Mouse (Mus musculus) hindbrain, embryonic 12.5 days (tissue): Measurements from ENCODE around the gene Rbm15. TPM values are rescaled to one million over a fixed set of nuclear protein-coding genes. Genes with fewer than 3 reads are reported as not detected.

ENCODE experiments used
- ATAC-seq: fragments of 200-750 bp; cut with Nextera tagmentation; 2 replicates; pipeline ENCODE4 v1.8.0; 2017; ENCODE audit warnings: moderate TSS enrichment; ENCODE audit not compliant: low FRiP score
- H3K27ac ChIP-seq: fragments of 300-500 bp; sonication (generic); 2 replicates; pipeline ENCODE4 v1.5.1; 2016; ENCODE audit warnings: mild to moderate bottlenecking
- H3K27me3 ChIP-seq: fragments of 300-500 bp; sonication (generic); 2 replicates; pipeline ENCODE4 v1.6.1; 2016; ENCODE audit warnings: mild to moderate bottlenecking
- H3K36me3 ChIP-seq: fragments of 300-500 bp; sonication (generic); 2 replicates; pipeline ENCODE4 v1.6.1; 2016; ENCODE audit warnings: mild to moderate bottlenecking
- H3K4me1 ChIP-seq: fragments of 300-500 bp; sonication (generic); 2 replicates; pipeline ENCODE4 v1.6.1; 2016
- H3K4me2 ChIP-seq: fragments of 300-500 bp; sonication (generic); replicated peaks from 2 replicates; pipeline ENCODE4 v1.6.1; 2016; ENCODE audit warnings: mild to moderate bottlenecking
- H3K4me3 ChIP-seq: fragments of 300-500 bp; sonication (generic); 2 replicates; pipeline ENCODE4 v1.5.1; 2016; ENCODE audit warnings: mild to moderate bottlenecking
- H3K9ac ChIP-seq: fragments of 300-500 bp; sonication (generic); 2 replicates; pipeline ENCODE4 v1.6.1; 2016; ENCODE audit warnings: mild to moderate bottlenecking, moderate library complexity
- H3K9me3 ChIP-seq: fragments of 300-500 bp; sonication (generic); replicated peaks from 2 replicates; pipeline ENCODE4 v1.6.1; 2016; ENCODE audit warnings: mild to moderate bottlenecking
- WGBS: fragments of 180-500 bp; shearing (Covaris S2); methylation state at CpG from one replicate; pipeline ENCODE4 v1.1.7; 2016; 5-methylcytosine and 5-hydroxymethylcytosine counted together
- polyA plus RNA-seq: library from polyadenylated mRNA; unstranded; fragments of >200 nt; fragmentation: Nextera tagmentation; extraction: Ambion mirVana; gene quantifications from 2 replicates; pipeline ENCODE4 v1.2.1, GENCODE M21; 2016

The Rbm15 gene
- polyA plus RNA-seq, 1 experiment from 2014 or later, result 14.2 TPM

DNA sequence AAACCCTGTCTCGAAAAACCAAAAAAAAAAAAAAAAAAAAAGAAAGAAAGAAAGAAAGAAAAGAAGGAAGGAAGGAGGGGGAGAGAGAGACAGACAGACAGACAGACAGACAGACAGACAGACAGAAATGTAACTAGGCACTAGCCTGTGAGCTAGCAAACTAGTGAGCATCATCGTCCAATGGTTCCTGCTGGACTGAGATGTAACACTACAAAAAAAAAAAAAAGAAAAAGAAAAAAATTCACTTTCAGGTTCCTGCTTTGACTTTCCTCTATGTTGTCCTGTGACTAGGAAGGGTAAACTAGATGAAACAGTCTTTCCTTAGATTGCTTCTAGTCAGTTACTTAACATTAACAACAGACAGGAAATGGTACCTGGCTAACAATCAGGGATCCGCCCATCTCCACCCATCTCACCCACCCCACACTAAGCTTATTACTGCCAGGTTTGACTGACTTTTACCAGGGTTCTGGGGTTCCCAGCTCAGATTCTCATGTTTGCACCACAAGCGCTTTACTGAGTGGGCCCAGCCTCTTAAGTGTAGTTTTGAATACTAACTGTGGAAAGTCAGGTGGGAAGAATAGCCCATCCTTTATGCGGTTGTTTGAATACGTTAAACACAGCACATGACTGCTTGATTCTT, 22.3 kb upstream of the Rbm15 start:
- ATAC-seq, result no peak

DNA sequence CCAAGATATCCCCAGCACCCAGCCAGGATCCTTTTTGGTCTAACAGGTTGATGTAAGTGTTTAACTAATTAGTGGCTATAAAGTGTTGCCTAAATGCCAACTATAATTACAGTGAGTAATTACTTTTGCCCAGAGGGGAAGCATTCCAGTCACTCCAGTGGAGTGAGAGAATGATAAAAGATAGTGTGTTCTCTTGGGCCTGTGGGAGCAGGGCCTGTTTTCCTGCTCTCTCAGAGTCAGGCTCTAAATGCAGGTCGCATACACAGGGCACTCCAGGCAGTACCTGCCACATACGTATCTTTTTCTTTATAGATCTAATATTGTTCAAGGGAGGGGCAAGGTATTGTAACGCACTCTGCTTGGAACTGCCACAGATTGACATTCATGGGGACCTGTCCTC, 18.2 kb upstream of the Rbm15 start:
- no peak for ATAC-seq
- H3K4me1 ChIP-seq, result no peaks in the 10 kb centered on the region

More for the DNA sequence above, 22.3 kb upstream of the Rbm15 start:
- Histone ChIP-seq H3K36me3 (no peaks in the 10 kb centered on the region), H3K9me3 (no peaks in the 10 kb centered on the region), H3K9ac (no peak overlapping the region), H3K4me1 (peaks cover 10% of the 10 kb centered on the region; the same call in 1 of the 2 replicates), H3K27me3 (peaks cover 3% of the 10 kb centered on the region; the same call in 1 of the 2 replicates), H3K4me3 (no peak overlapping the region), H3K4me2 (no peak overlapping the region), H3K27ac (no peak overlapping the region)
- 90% methylated on average over 6 of the region's 6 CpGs for WGBS

DNA sequence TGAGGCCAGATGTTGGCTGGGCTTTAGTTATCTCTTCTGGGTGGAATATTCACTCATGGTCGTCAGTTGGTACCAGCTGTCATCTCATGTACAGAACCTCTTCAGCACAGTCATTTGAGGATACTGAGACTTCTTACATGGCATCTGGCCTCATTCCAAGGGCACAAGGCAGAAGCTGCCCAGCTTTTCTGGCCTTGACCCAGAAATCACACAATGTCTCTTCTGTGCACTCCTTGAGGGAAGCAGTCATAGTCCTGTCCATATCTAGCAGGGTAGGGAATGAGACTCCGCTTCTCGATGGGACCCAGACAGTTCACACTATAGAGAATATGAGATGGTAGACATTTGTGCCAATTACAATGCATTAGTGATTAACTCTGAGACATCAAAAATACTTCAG, 15.5 kb upstream of the Rbm15 start:
- Histone ChIP-seq H3K9ac (no peak overlapping the region), H3K4me2 (no peak overlapping the region), H3K27ac (no peak overlapping the region), H3K4me1 (no peaks in the 10 kb centered on the region), H3K9me3 (no peaks in the 10 kb centered on the region), H3K4me3 (no peak overlapping the region), H3K27me3 (no peaks in the 10 kb centered on the region), H3K36me3 (no peaks in the 10 kb centered on the region)
- no peak for ATAC-seq
- 83% methylated on average over 3 of the region's 3 CpGs for WGBS

More for the DNA sequence above, 18.2 kb upstream of the Rbm15 start:
- H3K27ac ChIP-seq, result no peak overlapping the region
- H3K9ac ChIP-seq, result no peak overlapping the region
- 64% methylated on average over 3 of the region's 3 CpGs for WGBS
- H3K36me3 ChIP-seq, result no peaks in the 10 kb centered on the region
- no peak overlapping the region for H3K4me2 ChIP-seq
- no peaks in the 10 kb centered on the region for H3K27me3 ChIP-seq
- H3K9me3 ChIP-seq, result no peaks in the 10 kb centered on the region
- H3K4me3 ChIP-seq, result no peak overlapping the region

DNA sequence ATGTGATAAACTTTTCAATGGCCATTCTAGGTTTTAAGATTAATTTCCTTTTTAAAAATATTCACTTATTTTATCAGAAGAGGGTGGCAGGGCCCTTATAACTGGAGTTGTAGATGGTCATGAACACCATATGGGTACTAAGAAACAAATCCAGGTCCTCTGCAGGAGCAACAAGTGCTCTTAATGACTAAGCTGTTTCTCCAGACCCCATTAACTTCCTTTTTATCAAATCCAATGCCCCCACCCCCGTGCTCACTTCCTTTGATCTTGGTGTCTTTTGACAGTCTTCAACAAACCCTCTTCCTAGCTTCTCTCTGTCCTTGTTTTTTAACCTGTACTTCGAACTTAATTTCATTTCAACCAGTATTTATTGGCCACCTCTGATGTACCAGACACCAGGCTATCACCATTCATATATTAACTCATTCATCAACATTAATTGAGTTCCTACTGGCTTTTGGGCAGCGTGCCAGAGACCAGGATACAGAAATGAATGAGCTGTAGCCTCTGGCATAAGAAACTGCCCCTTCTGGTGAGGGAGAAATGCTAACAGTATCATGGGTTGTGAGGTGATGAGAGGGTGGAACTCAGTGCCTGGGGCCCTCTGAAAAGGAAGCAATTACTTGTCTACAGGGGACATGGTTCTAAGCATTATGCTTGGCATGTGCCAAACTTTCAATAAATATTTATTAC, 11.7 kb upstream of the Rbm15 start:
- no peaks in the 10 kb centered on the region for H3K9me3 ChIP-seq
- H3K27me3 ChIP-seq, result no peaks in the 10 kb centered on the region
- no peak overlapping the region for H3K4me3 ChIP-seq
- H3K4me2 ChIP-seq, result no peak overlapping the region
- no peak overlapping the region for H3K27ac ChIP-seq
- 39% methylated on average over 3 of the region's 3 CpGs for WGBS
- no peaks in the 10 kb centered on the region for H3K4me1 ChIP-seq
- no peak for ATAC-seq
- H3K36me3 ChIP-seq, result no peaks in the 10 kb centered on the region
- H3K9ac ChIP-seq, result no peak overlapping the region

DNA sequence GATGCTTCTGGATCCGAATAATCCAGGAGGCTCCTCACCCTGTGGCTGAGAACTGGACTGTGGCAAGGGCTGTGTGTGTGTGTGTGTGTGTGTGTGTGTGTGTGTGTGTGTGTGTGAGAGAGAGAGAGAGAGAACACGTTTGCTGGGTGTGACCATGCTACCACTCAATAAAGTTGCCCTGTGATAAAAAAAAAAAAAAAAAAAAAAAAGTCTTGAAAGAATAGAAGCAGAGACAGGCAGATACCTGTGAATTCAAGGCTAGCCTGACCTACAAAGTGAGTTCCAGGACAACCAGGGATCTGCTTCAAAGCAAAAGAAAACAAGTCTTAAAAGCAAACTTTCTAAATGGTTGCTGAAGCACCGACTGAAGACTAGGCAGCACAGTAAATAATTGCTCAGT, 10.5 kb upstream of the Rbm15 start:
- no peak overlapping the region for H3K4me2 ChIP-seq
- H3K9ac ChIP-seq, result no peak overlapping the region
- no peak for ATAC-seq
- no peaks in the 10 kb centered on the region for H3K4me1 ChIP-seq
- H3K4me3 ChIP-seq, result no peak overlapping the region
- H3K36me3 ChIP-seq, result no peaks in the 10 kb centered on the region
- 46% methylated on average over 3 of the region's 3 CpGs for WGBS
- no peak overlapping the region for H3K27ac ChIP-seq
- H3K27me3 ChIP-seq, result no peaks in the 10 kb centered on the region
- H3K9me3 ChIP-seq, result no peaks in the 10 kb centered on the region

DNA sequence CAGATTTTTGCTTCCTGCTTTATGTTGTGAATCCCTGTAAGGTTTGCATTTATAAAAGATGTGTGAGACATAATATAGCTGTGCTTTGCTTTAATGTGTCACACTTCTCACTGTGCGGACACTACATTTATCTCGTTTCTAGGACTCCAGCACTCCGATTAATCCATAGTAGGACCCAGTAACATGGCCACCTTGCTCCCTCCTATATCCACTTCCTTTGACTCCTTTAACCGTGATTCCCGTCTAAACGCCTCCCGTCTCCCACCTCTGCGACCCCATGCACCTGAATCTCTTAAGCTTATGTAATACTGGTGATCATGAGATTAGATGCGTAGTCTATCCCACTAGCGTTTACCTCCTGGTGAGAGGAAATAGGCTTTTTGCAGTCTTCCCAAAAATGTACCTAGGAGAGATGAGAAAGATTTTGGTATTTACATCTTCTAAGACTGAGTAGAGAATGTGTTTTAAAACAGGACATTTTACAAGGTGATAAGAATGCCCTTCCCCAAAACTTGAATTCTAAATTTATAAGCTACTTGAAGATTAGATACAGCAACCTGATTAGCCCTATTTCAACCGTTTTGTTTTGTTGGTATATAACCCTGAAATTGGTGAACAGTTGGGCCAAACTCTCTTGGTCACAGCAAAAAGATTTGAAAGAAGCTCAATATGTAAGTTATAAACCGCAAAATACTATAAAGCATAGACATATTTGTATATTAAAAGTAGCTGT, 895 bp upstream of the Rbm15 start:
- H3K9ac ChIP-seq, result peak overlapping the region; percentile 76
- H3K4me2 ChIP-seq, result peak overlapping the region; percentile 63
- H3K27ac ChIP-seq, result peak overlapping the region; percentile 97
- H3K27me3 ChIP-seq, result no peaks in the 10 kb centered on the region
- 11% methylated on average over 12 of the region's 12 CpGs for WGBS
- ATAC-seq, result no peak
- no peaks in the 10 kb centered on the region for H3K9me3 ChIP-seq
- H3K4me1 ChIP-seq, result peaks cover 27% of the 10 kb centered on the region
- peaks cover 18% of the 10 kb centered on the region for H3K36me3 ChIP-seq
- peak overlapping the region; percentile 92 for H3K4me3 ChIP-seq

DNA sequence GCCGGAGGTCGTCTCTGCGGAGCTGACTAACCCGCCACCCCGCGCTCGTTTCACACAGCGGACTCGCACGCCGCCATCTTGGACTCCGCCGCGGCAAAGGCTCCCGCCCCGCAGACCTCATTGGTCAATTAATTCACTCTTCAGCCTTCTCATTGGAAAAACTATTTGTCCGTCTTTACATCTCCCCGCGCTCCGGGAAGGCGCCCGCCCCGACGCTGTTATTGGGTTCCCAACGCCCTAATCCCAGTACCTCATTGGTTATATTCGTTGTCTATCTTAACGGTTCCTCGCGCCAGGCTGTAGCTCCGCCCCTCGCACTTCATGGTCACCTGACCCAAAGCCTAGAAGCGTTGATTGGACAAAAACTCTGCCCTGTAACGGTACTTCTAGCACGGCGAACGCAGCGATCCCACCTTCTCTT, 503 bp downstream of the Rbm15 start:
- no peaks in the 10 kb centered on the region for H3K9me3 ChIP-seq
- peak overlapping the region; percentile 89 for H3K4me2 ChIP-seq
- H3K4me3 ChIP-seq, result peak overlapping the region; percentile 92
- WGBS, result under 1% methylated on average over 37 of the region's 37 CpGs
- peak; percentile 98 for ATAC-seq
- H3K27ac ChIP-seq, result peak overlapping the region; percentile 97
- peaks cover 18% of the 10 kb centered on the region for H3K36me3 ChIP-seq
- H3K27me3 ChIP-seq, result no peaks in the 10 kb centered on the region
- peaks cover 33% of the 10 kb centered on the region for H3K4me1 ChIP-seq
- H3K9ac ChIP-seq, result peak overlapping the region; percentile 88

DNA sequence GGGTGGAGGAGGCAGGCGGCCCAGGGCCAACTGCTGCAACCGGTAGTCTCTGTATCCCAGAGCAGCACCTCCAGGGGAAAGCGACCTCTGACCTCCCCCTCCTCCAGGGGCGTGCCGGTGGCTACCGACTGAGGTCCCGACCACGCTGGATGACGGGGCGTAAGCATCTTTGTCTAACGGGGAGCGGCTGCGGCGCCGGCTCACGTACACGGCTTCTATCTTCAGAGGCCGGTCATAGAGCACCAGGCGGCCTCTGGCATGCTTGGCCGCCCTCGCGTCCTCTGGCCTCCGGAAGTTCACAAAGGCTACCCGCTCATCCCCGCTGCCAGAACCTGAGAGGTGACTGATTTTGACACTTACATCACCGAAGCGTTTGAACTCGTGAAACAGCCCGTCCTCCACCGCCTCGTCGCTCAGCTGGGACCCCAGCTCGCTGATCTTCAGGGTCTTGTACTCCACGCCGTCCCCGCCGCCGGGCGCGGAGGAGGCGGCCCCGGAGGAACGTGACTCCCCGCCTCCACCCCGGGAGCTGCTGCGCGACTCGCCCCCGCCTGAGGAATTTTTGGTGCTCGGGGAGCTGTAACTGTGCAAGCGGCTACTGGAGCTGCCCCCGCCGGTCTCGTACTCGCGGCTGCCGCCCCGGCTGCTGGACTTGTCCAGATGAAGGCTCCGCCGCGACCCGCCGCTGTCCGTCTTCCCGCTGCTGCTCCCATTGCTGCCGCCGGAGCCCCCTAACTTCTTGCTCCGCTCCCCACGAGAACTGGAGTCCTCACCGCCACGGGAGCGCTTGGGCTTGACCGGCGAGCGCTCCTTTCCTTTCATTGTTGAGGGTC, 1.1 kb downstream of the Rbm15 start:
- ATAC-seq, result peak; percentile 3; the same call in 1 of the 2 replicates
- peak overlapping the region; percentile 89 for H3K4me2 ChIP-seq
- H3K4me1 ChIP-seq, result peaks cover 35% of the 10 kb centered on the region
- peak overlapping the region; percentile 92 for H3K27ac ChIP-seq
- peak overlapping the region; percentile 88 for H3K9ac ChIP-seq
- WGBS, result under 1% methylated on average over 75 of the region's 75 CpGs
- H3K36me3 ChIP-seq, result peaks cover 18% of the 10 kb centered on the region
- H3K27me3 ChIP-seq, result no peaks in the 10 kb centered on the region
- no peaks in the 10 kb centered on the region for H3K9me3 ChIP-seq
- H3K4me3 ChIP-seq, result peak overlapping the region; percentile 92

DNA sequence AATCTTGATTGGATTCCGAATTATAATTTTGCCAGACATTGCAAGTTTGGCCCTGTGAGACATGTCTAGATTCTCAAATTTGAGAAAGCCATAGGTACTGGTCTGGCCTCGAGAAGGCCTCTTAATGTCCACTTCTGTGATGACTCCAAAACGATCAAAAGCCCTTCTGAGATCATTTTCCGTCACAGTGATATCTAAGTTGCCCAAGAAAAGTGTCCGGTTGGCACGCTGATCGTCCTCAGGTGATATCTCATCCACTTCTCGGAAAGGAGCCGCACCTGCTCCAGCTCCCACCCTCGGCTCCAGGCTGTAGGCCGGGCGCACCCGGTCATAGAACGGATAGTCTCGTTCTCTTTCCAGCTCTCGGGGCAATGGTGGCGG, 1.7 kb downstream of the Rbm15 start:
- Histone ChIP-seq H3K36me3 (peaks cover 18% of the 10 kb centered on the region), H3K9me3 (no peaks in the 10 kb centered on the region), H3K4me3 (peak overlapping the region; percentile 92), H3K9ac (peak overlapping the region; percentile 88), H3K4me1 (peaks cover 35% of the 10 kb centered on the region), H3K27me3 (no peaks in the 10 kb centered on the region), H3K27ac (0 out of 2 replicates have a peak overlapping the region, but pooled peaks have one; percentile 92), H3K4me2 (peak overlapping the region; percentile 89)
- 29% methylated on average over 17 of the region's 17 CpGs for WGBS
- no peak for ATAC-seq

DNA sequence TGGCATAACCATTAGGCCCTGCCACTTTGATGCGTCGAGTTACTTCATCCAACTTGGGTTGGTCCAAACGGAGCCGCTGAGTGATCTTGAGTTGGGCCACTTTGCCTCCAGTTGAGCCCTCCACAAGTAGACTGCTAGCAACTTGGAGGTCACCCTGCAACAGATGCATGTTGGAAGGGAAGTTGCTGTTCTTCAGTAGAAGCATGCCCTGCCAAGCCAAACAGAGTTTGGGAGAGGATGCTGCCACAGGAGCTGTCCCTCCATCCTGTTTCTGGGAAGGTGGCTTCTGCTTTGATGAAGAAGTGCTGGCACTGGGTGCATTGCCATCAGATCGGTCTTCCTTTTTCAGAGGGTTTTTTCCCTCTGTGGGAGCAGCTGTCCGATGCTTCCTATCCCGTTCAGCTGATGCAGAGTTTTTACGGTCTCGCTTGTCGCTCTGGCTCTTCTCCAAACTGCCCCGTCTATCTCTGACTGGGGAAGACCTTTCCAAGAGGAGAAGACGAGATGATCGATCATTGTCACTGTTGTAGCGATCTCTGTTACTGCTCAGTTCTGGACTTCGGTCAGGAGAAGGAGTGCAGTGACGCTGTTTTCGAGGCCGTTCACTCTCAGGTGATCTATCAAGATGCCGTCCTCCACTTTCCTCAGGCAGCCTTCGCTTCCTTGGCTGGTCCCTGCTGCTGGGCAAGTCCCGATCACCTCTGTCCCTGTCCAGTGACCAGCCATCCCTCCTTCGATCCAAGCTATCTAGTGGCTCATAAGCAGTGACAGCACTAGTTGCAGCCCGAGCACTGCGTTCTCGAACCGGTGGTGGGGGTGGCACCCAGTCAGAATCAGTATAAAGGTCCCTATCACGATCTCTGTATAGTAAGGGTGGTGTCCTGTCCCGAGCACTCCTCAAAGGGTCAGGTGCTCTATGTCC, 2.7 kb downstream of the Rbm15 start:
- Histone ChIP-seq H3K4me2 (peak overlapping the region; percentile 89), H3K9ac (peak overlapping the region; percentile 88), H3K27ac (no peak overlapping the region), H3K9me3 (no peaks in the 10 kb centered on the region), H3K27me3 (no peaks in the 10 kb centered on the region), H3K4me3 (peak overlapping the region; percentile 92), H3K36me3 (peaks cover 21% of the 10 kb centered on the region), H3K4me1 (peaks cover 38% of the 10 kb centered on the region)
- ATAC-seq, result no peak
- WGBS, result 81% methylated on average over 28 of the region's 28 CpGs

DNA sequence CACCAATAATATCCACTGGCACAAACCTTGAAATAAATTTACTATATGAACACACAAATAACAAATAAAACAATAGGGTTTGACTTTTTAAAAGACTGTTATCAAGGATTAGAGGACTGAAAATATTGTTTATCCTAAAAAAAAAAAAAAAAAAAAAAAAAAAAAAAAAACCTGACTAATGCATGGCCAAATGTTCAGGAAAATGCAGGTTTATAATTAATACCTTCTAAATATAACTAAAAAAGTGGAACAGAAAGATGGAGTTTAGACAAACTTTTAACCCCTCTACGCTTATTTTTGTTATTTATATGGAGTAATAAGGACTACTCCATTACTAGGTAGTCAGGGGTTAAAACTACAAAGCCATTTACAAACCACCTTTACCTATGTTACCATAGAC, 7.0 kb downstream of the Rbm15 start:
- Histone ChIP-seq H3K27ac (no peak overlapping the region), H3K4me3 (no peak overlapping the region), H3K4me2 (no peak overlapping the region), H3K36me3 (peaks cover 30% of the 10 kb centered on the region), H3K27me3 (no peaks in the 10 kb centered on the region), H3K4me1 (peaks cover 52% of the 10 kb centered on the region), H3K9me3 (no peaks in the 10 kb centered on the region), H3K9ac (no peak overlapping the region)
- ATAC-seq, result no peak
- WGBS, result 92% methylated on average over 1 of the region's 1 CpGs
